Mouse (Mus musculus): ENCODE measurements at regions not wholly inside any gene's neighbourhood (a gene's known extent, or its start where the extent isn't known, plus 50 kb on each side); places are given as distances from the start of the nearest gene placed in this dataset.

DNA sequence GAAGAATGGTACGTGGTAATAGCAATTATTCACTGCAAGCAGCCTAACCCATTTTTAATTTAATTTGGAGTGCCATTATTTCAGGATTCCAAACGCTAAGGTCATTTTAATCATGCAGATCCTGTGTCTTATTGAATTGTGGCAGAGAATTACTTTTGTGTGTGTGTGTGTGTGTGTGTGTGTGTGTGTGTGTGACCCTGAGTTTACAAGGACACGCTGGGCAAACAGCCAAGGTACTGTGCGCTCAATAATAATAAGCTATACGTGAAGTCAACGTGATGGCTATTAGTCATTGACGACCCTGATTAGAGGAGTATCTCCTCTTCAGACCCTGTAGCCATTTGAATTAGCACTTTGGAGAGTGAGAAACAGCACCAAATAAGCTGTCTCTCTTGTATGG, 144.1 kb downstream of the Klf7 start:
- peak overlapping the region; percentile 53; the same call in 1 of the 2 replicates for H3K27ac ChIP-seq
- no peaks in the 10 kb centered on the region for H3K36me3 ChIP-seq

DNA sequence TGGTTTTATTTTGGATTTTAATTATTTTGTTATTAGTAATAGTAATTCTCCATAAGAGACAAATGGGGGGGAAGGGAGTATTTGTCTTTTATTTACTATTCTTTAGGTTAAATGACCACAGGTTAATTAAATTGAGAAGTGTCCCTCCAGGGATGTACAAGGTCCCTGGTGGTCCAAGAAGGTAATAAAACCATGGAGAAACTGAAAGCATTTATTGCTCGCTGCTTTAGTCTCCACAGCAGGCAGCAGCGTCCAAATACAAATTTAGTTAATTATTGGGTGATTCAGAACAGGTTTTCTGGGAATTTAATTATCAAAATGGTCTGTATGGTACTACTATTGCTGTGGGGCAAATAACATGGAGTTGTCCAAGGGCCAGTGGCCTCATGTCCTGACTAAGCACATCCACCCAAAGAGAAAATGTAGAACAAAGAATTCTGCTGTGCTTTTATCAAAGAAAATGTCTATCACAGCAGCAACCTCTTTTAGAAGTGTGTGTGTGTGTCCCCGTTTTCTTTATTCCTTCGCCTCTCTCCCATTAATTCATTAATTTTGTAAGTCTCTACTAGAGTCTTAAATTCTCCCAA, 144.7 kb downstream of the Klf7 start:
- Histone ChIP-seq H3K27me3 (no peaks in the 10 kb centered on the region), H3K9ac (replicated peaks) (no peak overlapping the region), H3K4me2 (replicated peaks) (no peak overlapping the region), H3K27ac (peak overlapping the region; percentile 53; the same call in 1 of the 2 replicates), H3K9me3 (no peaks in the 10 kb centered on the region), H3K36me3 (no peaks in the 10 kb centered on the region), H3K4me3 (replicated peaks) (no peak overlapping the region), H3K4me1 (replicated peaks) (peaks cover 16% of the 10 kb centered on the region)
- 55% methylated on average over 4 of the region's 4 CpGs for WGBS
- no peak for ATAC-seq

More for the DNA sequence above, 144.1 kb downstream of the Klf7 start:
- Histone ChIP-seq H3K4me2 (replicated peaks) (no peak overlapping the region), H3K4me3 (replicated peaks) (no peak overlapping the region), H3K9me3 (no peaks in the 10 kb centered on the region), H3K27me3 (no peaks in the 10 kb centered on the region), H3K4me1 (replicated peaks) (peaks cover 16% of the 10 kb centered on the region), H3K9ac (replicated peaks) (no peak overlapping the region)
- no peak for ATAC-seq
- 65% methylated on average over 7 of the region's 7 CpGs for WGBS

DNA sequence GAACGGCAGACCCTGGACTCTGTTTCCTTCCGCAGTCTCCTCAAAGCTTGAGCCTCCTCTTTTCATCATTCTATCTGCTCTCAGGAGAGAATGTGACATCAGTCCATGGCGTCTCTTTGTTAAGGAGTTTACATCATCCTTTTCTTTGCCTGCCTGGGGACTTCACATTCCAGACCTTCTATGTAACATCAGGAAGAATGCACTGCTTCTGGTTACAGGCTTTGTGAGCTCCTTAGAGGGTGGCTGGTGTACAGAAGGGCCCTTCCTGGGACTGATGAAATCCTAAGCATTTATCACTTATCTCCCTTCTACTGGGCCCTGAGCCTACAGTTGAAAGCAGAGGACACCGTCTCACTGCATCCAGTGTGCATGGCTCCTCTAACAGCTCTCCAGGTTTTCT, 145.2 kb downstream of the Klf7 start:
- H3K27ac ChIP-seq = no peak overlapping the region

DNA sequence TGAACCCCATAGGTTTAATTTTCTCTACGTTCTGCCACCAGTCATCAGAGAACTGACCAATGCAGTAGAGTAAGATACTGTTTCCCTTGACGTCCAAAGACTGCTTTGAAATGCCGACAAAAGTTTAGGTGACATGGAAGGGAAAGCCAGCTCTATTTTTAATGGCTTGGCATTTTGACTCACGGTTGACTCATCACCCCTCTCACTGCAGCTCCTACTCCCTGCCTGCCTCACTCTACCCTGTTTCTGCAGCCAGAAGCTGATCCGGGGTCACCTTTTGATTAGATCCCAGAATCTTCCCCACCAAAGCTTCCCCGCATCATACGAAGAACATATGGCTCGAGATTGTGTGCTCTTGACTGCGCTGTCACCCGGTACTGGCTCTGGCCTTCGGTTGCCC, 154.2 kb downstream of the Klf7 start:
- H3K36me3 ChIP-seq = no peaks in the 10 kb centered on the region
- no peak overlapping the region for H3K4me3 ChIP-seq (replicated peaks)
- no peaks in the 10 kb centered on the region for H3K9me3 ChIP-seq
- ATAC-seq = no peak
- H3K27me3 ChIP-seq = no peaks in the 10 kb centered on the region
- no peak overlapping the region for H3K27ac ChIP-seq
- WGBS = 90% methylated on average over 11 of the region's 11 CpGs
- no peak overlapping the region for H3K9ac ChIP-seq (replicated peaks)
- no peak overlapping the region for H3K4me2 ChIP-seq (replicated peaks)
- no peaks in the 10 kb centered on the region for H3K4me1 ChIP-seq (replicated peaks)

More for the DNA sequence above, 145.2 kb downstream of the Klf7 start:
- H3K4me3 ChIP-seq (replicated peaks) = no peak overlapping the region
- H3K9ac ChIP-seq (replicated peaks) = no peak overlapping the region
- peaks cover 16% of the 10 kb centered on the region for H3K4me1 ChIP-seq (replicated peaks)
- 59% methylated on average over 4 of the region's 4 CpGs for WGBS
- ATAC-seq = no peak
- H3K27me3 ChIP-seq = no peaks in the 10 kb centered on the region
- no peak overlapping the region for H3K4me2 ChIP-seq (replicated peaks)
- H3K36me3 ChIP-seq = no peaks in the 10 kb centered on the region
- no peaks in the 10 kb centered on the region for H3K9me3 ChIP-seq

DNA sequence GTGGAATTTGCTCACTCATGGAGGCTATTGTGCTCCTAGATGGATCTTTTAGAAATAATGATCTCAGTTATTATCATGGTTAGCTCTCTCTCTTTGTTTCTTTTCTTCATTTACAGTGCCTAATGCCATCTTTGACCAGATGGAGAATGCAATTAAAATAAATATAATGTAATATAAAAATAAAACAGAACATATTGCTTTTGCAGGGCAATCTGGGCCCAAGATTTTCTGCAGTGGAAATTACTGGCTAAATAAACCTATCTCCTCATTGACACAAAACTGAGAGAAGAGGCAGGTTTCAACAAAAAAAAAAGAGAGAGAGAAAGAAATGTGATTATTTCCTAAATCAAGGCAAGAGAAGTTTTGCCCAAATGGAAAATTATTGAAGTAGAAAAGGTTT, 156.6 kb downstream of the Klf7 start:
- no peak overlapping the region for H3K4me3 ChIP-seq (replicated peaks)
- H3K4me2 ChIP-seq (replicated peaks) = no peak overlapping the region
- no peak for ATAC-seq
- H3K36me3 ChIP-seq = no peaks in the 10 kb centered on the region
- no peaks in the 10 kb centered on the region for H3K9me3 ChIP-seq
- no peaks in the 10 kb centered on the region for H3K4me1 ChIP-seq (replicated peaks)
- no peak overlapping the region for H3K9ac ChIP-seq (replicated peaks)
- H3K27ac ChIP-seq = no peak overlapping the region
- no peaks in the 10 kb centered on the region for H3K27me3 ChIP-seq

DNA sequence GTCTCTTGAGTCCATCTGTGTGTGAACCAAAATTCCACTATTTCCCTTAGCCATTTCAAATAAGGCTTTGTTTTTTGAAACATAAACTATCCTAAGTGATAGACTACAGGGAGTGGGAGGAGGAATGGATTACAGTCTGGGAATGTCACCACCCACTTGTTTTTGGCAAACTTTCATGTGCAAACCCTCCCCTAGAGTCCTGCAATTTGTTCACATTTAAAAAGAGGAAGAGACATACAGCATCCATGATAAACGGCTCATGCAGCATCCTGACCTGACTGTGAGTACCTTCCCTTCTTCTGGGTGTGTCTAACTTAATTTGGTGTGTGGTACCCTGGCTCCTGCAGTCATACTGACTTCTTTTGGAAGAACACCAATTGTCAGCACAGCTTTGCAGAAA, 157.6 kb downstream of the Klf7 start:
- ATAC-seq = no peak
- no peaks in the 10 kb centered on the region for H3K4me1 ChIP-seq (replicated peaks)
- H3K27me3 ChIP-seq = no peaks in the 10 kb centered on the region
- no peak overlapping the region for H3K27ac ChIP-seq
- 94% methylated on average over 1 of the region's 1 CpGs for WGBS
- H3K4me3 ChIP-seq (replicated peaks) = no peak overlapping the region
- no peaks in the 10 kb centered on the region for H3K9me3 ChIP-seq
- no peak overlapping the region for H3K9ac ChIP-seq (replicated peaks)
- H3K36me3 ChIP-seq = no peaks in the 10 kb centered on the region
- H3K4me2 ChIP-seq (replicated peaks) = no peak overlapping the region

DNA sequence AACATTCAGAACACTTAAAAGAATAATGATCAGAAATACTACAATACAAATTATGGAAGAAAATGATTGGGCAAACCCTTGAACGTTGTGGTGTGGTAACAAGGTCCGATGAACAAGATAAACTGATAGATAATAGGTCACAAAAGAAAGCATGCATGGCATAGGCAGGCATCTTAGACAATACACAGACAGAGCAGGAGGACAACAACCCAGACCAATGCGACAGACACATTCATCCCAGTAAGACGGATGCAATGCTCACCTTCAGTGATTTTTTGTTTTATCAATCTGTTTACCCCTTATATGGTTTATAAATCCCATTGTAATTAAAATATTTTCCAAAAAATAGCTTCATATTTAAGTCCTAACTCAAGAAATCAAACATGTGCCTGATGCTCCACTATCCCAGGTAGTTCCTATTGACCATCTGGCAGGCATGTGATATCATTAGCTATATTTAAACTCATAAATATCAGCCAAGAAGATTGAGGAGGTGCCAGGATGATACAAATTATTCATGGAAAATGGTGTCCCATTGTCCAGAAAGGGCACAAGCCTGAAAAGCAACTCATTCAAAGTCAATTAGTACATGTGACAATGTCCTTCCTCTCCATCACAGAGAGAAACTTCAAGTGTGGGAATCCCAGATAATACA, 166.3 kb downstream of the Klf7 start:
- ATAC-seq = no peak
- H3K4me1 ChIP-seq (replicated peaks) = peaks cover 20% of the 10 kb centered on the region; the same call in 1 of the 2 replicates

DNA sequence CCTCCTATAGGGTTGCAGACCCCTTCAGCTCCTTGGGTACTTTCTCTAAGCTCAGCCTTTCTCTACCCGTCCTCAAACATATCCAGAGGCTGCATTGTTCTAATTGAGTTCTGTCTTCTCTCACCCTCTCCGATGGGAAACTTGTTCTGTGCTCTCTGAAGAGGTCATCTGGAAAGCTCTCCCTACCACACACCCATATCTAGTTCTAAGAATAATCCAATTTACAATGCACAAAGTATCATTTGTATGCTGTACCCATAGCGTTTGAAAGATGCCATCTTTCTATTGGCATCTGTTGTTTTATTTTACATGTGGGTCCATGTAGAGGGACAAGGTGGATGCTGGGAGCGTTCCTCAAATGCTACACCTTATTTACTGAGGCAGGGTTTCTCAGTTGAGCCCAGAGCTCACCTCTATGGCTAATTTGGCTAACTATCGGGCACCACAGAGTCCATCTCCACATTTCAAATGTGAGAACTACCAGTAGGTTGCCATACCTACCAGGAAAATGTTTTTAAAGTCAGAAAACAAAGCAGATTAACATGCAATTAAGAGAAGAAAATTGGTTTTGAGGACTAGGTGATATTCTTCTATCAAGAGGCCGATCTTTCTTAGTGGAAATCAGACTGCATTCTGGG, 167.1 kb downstream of the Klf7 start:
- no peaks in the 10 kb centered on the region for H3K9me3 ChIP-seq
- no peak for ATAC-seq
- H3K36me3 ChIP-seq = no peaks in the 10 kb centered on the region
- no peak overlapping the region for H3K9ac ChIP-seq (replicated peaks)
- H3K27me3 ChIP-seq = no peaks in the 10 kb centered on the region
- H3K4me1 ChIP-seq (replicated peaks) = peaks cover 20% of the 10 kb centered on the region; the same call in 1 of the 2 replicates
- H3K27ac ChIP-seq = no peak overlapping the region
- H3K4me2 ChIP-seq (replicated peaks) = no peak overlapping the region
- WGBS = 96% methylated on average over 6 of the region's 6 CpGs
- no peak overlapping the region for H3K4me3 ChIP-seq (replicated peaks)

More for the DNA sequence above, 166.3 kb downstream of the Klf7 start:
- no peaks in the 10 kb centered on the region for H3K9me3 ChIP-seq
- no peak overlapping the region for H3K9ac ChIP-seq (replicated peaks)
- H3K27ac ChIP-seq = no peak overlapping the region
- no peak overlapping the region for H3K4me2 ChIP-seq (replicated peaks)
- no peaks in the 10 kb centered on the region for H3K27me3 ChIP-seq
- H3K4me3 ChIP-seq (replicated peaks) = no peak overlapping the region
- WGBS = 95% methylated on average over 4 of the region's 4 CpGs
- H3K36me3 ChIP-seq = no peaks in the 10 kb centered on the region

DNA sequence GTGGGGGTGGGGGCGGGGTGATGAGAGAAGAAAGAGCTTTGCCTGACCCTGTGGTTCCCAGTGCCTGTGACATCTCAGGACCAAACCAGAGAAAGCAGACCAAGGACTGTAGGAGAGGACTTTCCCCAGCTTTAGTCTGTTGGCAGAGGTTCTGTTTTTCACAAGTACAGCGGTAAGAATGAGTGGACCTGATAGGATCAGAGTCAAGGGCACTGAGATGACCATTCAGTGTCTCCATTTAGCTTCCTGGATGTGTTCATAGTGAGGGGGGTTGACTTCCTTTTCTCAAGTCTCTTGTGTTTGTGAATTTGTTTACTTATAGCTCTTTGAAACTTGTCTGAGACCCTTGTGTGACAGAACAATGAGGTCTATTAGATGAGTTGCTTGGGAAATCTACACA, 167.9 kb downstream of the Klf7 start:
- Histone ChIP-seq H3K4me3 (replicated peaks) (no peak overlapping the region), H3K9ac (replicated peaks) (no peak overlapping the region), H3K36me3 (no peaks in the 10 kb centered on the region), H3K9me3 (no peaks in the 10 kb centered on the region), H3K27me3 (no peaks in the 10 kb centered on the region), H3K4me1 (replicated peaks) (peaks cover 20% of the 10 kb centered on the region; the same call in 1 of the 2 replicates), H3K4me2 (replicated peaks) (no peak overlapping the region), H3K27ac (no peak overlapping the region)
- ATAC-seq = 0 out of 2 replicates have a peak, but pooled peaks have one; percentile 17
- WGBS = 74% methylated on average over 2 of the region's 2 CpGs

DNA sequence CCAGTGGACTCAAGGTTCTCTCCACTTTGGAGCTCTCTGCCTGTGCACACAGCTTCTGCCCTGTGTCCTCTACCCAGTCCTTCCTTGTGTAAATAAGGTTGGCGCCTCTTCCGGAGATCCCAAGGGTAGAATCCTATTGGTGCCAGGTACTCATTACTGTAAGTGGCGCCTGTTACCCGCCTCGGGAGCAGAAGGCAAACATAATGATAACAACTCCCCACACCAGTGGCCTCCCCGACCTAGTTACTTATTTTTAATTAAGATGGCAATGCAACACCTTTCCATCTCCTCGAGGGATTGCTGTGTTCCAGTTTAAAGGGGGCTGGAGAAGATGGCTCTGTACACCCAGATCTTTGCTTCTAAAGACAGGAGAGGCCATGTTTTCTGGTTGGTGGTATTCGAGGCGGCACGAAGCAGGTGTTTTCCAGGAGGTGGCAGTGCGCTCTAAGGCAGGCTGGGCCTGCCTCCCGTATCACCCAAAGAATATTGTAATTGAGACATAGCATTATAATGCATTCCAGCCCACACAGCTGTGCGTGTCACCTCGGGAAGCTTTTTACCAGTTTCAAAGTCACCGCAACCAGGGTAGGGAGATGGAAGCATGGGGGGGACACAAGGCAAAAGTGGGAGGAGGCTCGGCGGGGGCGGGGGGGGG, 168.7 kb downstream of the Klf7 start:
- Histone ChIP-seq H3K9me3 (no peaks in the 10 kb centered on the region), H3K9ac (replicated peaks) (no peak overlapping the region), H3K36me3 (no peaks in the 10 kb centered on the region), H3K27me3 (no peaks in the 10 kb centered on the region), H3K27ac (0 out of 2 replicates have a peak overlapping the region, but pooled peaks have one; percentile 1), H3K4me1 (replicated peaks) (peaks cover 20% of the 10 kb centered on the region; the same call in 1 of the 2 replicates), H3K4me3 (replicated peaks) (no peak overlapping the region), H3K4me2 (replicated peaks) (0 out of 2 replicates have a peak overlapping the region, but pooled peaks have one; percentile 13)
- peak; percentile 88 for ATAC-seq
- 55% methylated on average over 18 of the region's 18 CpGs for WGBS

DNA sequence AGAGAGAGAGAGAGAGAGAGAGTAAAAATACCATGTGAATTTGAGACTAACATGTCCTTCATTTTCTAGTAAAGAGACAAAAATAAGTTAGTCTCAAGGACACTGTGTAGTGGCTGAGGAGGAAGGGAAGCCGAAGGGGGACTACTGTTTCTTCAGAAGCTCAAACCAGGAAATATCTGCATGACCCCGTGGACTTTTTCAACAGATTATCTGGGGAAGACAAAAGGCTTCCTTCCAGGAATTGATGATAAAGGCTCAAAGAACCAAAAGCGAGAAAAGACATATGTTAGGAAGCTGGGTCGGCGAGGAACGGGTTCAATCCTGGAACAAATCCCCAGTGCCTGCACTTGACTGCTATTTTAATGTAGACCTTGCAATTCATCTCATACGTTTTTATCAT, 170.4 kb downstream of the Klf7 start:
- no peak for ATAC-seq
- Histone ChIP-seq H3K9ac (replicated peaks) (no peak overlapping the region), H3K27ac (peak overlapping the region; percentile 9; the same call in 1 of the 2 replicates), H3K9me3 (no peaks in the 10 kb centered on the region), H3K4me1 (replicated peaks) (peaks cover 20% of the 10 kb centered on the region; the same call in 1 of the 2 replicates), H3K36me3 (no peaks in the 10 kb centered on the region), H3K4me3 (replicated peaks) (no peak overlapping the region), H3K27me3 (no peaks in the 10 kb centered on the region), H3K4me2 (replicated peaks) (no peak overlapping the region)
- WGBS = 65% methylated on average over 7 of the region's 7 CpGs

DNA sequence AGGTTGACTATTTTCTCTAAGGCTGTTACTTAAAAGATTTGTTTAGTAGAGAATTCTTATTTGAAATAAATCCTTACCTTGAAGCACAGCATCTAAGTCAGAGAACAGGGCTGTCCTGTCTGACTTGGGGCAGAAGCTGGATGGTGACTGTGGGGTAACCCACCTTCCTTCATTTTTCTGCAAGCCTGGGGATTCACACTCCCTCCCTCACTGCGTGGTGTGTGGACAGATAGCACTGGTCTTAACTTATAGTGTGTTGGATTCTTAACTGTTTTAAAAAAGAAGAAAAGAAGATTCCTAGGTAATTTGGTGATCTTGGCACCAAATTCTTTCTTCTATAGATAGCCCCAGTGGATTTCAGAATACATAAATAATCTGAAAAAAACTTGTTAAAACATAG, 174.8 kb downstream of the Klf7 start:
- Histone ChIP-seq H3K4me2 (replicated peaks) (no peak overlapping the region), H3K9me3 (no peaks in the 10 kb centered on the region), H3K9ac (replicated peaks) (no peak overlapping the region), H3K36me3 (no peaks in the 10 kb centered on the region), H3K27ac (no peak overlapping the region), H3K27me3 (peaks cover 6% of the 10 kb centered on the region), H3K4me1 (replicated peaks) (peaks cover 6% of the 10 kb centered on the region; the same call in 1 of the 2 replicates), H3K4me3 (replicated peaks) (no peak overlapping the region)
- WGBS = 85% methylated on average over 1 of the region's 1 CpGs
- no peak for ATAC-seq
